Mouse (Mus musculus) kidney, embryonic 15.5 days (tissue): ENCODE measurements around the gene Ubxn6. TPM values are rescaled to one million over a fixed set of nuclear protein-coding genes. Genes with fewer than 3 reads are reported as not detected.
A peak's percentile ranks its signal among the peaks of the same experiment; 100 is the strongest.
"Not testable (repeated sequence)": the region's sequence is repeated elsewhere in the genome, so short reads cannot be mapped to it uniquely, and the experiment has no call there.

Experiments used
- ATAC-seq: fragments of 200-750 bp; cut with Nextera tagmentation; replicated peaks from 2 replicates; pipeline ENCODE4 v1.8.0; 2017; ENCODE audit warnings: moderate TSS enrichment; ENCODE audit not compliant: low FRiP score
- H3K27ac ChIP-seq: fragments of 300-500 bp; sonication (generic); 2 replicates; pipeline ENCODE4 v1.5.1; 2015; ENCODE audit warnings: mild to moderate bottlenecking, inconsistent platforms
- H3K27me3 ChIP-seq: fragments of 300-500 bp; sonication (generic); 2 replicates; pipeline ENCODE4 v1.6.1; 2015; ENCODE audit warnings: inconsistent platforms
- H3K36me3 ChIP-seq: fragments of 300-500 bp; sonication (generic); 2 replicates; pipeline ENCODE4 v1.6.1; 2015; ENCODE audit warnings: inconsistent platforms
- H3K4me1 ChIP-seq: fragments of 300-500 bp; sonication (generic); 2 replicates; pipeline ENCODE4 v1.6.1; 2015; ENCODE audit warnings: inconsistent platforms
- H3K4me2 ChIP-seq: fragments of 300-500 bp; sonication (generic); 2 replicates; pipeline ENCODE4 v1.6.1; 2015; ENCODE audit warnings: moderate library complexity, mild to moderate bottlenecking, inconsistent platforms
- H3K4me3 ChIP-seq: fragments of 300-500 bp; sonication (generic); replicated peaks from 2 replicates; pipeline ENCODE4 v1.5.1; 2015; ENCODE audit warnings: mild to moderate bottlenecking, inconsistent platforms
- H3K9ac ChIP-seq: fragments of 300-500 bp; sonication (generic); 2 replicates; pipeline ENCODE4 v1.6.1; 2015; ENCODE audit warnings: mild to moderate bottlenecking, inconsistent platforms
- H3K9me3 ChIP-seq: fragments of 300-500 bp; sonication (generic); replicated peaks from 2 replicates; pipeline ENCODE4 v1.6.1; 2016; ENCODE audit warnings: inconsistent platforms
- WGBS: fragments of 180-500 bp; shearing (Covaris S2); methylation state at CpG from one replicate; pipeline ENCODE4 v1.1.7; 2015; ENCODE audit warnings: mixed read lengths; 5-methylcytosine and 5-hydroxymethylcytosine counted together
- polyA plus RNA-seq: library from polyadenylated mRNA; unstranded; fragments of >200 nt; fragmentation: Nextera tagmentation; extraction: Ambion mirVana; gene quantifications from 2 replicates; pipeline ENCODE4 v1.2.1, GENCODE M21; 2015

Gene Ubxn6
- polyA plus RNA-seq, 1 experiment from 2014 or later, result 45.6 TPM

- WGBS, result 94% methylated on average over 5 of the region's 5 CpGs
- peaks cover 25% of the 10 kb centered on the region for H3K4me1 ChIP-seq
- no peak overlapping the region for H3K27ac ChIP-seq
- no peaks in the 10 kb centered on the region for H3K27me3 ChIP-seq
- no peak overlapping the region for H3K4me2 ChIP-seq
- ATAC-seq, result no peak
- peaks cover 59% of the 10 kb centered on the region for H3K36me3 ChIP-seq
- no peaks in the 10 kb centered on the region for H3K9me3 ChIP-seq
- H3K9ac ChIP-seq, result no peak overlapping the region
- H3K4me3 ChIP-seq, result no peak overlapping the region
Measured at GRCm38 (mm10) chr17:56072243-56072642, 2.6 kb downstream of the Ubxn6 start.

GRCm38 (mm10) chr17:56071126-56071525 is 3.7 kb downstream of the Ubxn6 start:
- no peak overlapping the region for H3K9ac ChIP-seq
- no peak overlapping the region for H3K27ac ChIP-seq
- H3K36me3 ChIP-seq, result peaks cover 70% of the 10 kb centered on the region
- H3K4me1 ChIP-seq, result peaks cover 25% of the 10 kb centered on the region
- no peak overlapping the region for H3K4me3 ChIP-seq
- no peaks in the 10 kb centered on the region for H3K27me3 ChIP-seq
- ATAC-seq, result no peak
- no peaks in the 10 kb centered on the region for H3K9me3 ChIP-seq
- no peak overlapping the region for H3K4me2 ChIP-seq

- Histone ChIP-seq H3K27me3 (no peaks in the 10 kb centered on the region), H3K4me1 (peaks cover 14% of the 10 kb centered on the region), H3K9ac (no peak overlapping the region), H3K4me3 (no peak overlapping the region), H3K4me2 (no peak overlapping the region), H3K9me3 (no peaks in the 10 kb centered on the region), H3K36me3 (peaks cover 91% of the 10 kb centered on the region), H3K27ac (no peak overlapping the region)
- WGBS, result 96% methylated on average over 14 of the region's 14 CpGs
- no peak for ATAC-seq
Measured at GRCm38 (mm10) chr17:56069066-56069465, 5.8 kb downstream of the Ubxn6 start.

- H3K4me3 ChIP-seq, result no peak overlapping the region
- H3K27me3 ChIP-seq, result no peaks in the 10 kb centered on the region
- H3K4me2 ChIP-seq, result no peak overlapping the region
- no peak overlapping the region for H3K9ac ChIP-seq
- ATAC-seq, result no peak
- peaks cover 100% of the 10 kb centered on the region for H3K36me3 ChIP-seq
- H3K27ac ChIP-seq, result no peak overlapping the region
- H3K9me3 ChIP-seq, result no peaks in the 10 kb centered on the region
- no peaks in the 10 kb centered on the region for H3K4me1 ChIP-seq
Measured at GRCm38 (mm10) chr17:56066451-56066850, 8.4 kb downstream of the Ubxn6 start.

- not testable (repeated sequence) for H3K9me3 ChIP-seq, H3K4me3 ChIP-seq, H3K27ac ChIP-seq, H3K9ac ChIP-seq, H3K4me1 ChIP-seq, H3K27me3 ChIP-seq, ATAC-seq, H3K4me2 ChIP-seq
- WGBS, result 79% methylated on average over 6 of the region's 6 CpGs
- H3K36me3 ChIP-seq, result peaks cover 100% of the 10 kb centered on the region
Measured at GRCm38 (mm10) chr17:56065715-56066114, 9.1 kb downstream of the Ubxn6 start.

GRCm38 (mm10) chr17:56062081-56062480 is 12.7 kb downstream of the Ubxn6 start:
- H3K9ac ChIP-seq, result no peak overlapping the region
- H3K4me1 ChIP-seq, result no peaks in the 10 kb centered on the region
- WGBS, result 96% methylated on average over 7 of the region's 7 CpGs
- no peaks in the 10 kb centered on the region for H3K9me3 ChIP-seq
- no peak overlapping the region for H3K4me3 ChIP-seq
- no peaks in the 10 kb centered on the region for H3K27me3 ChIP-seq
- no peak for ATAC-seq
- H3K4me2 ChIP-seq, result no peak overlapping the region
- H3K36me3 ChIP-seq, result peaks cover 100% of the 10 kb centered on the region
- no peak overlapping the region for H3K27ac ChIP-seq

- no peak for ATAC-seq
- Histone ChIP-seq H3K27ac (no peak overlapping the region), H3K4me3 (no peak overlapping the region), H3K36me3 (peaks cover 95% of the 10 kb centered on the region), H3K9me3 (no peaks in the 10 kb centered on the region), H3K9ac (no peak overlapping the region), H3K4me1 (no peaks in the 10 kb centered on the region), H3K27me3 (no peaks in the 10 kb centered on the region), H3K4me2 (no peak overlapping the region)
- 87% methylated on average over 11 of the region's 11 CpGs for WGBS
Measured at GRCm38 (mm10) chr17:56057381-56058120, 17.3 kb downstream of the Ubxn6 start.

- no peaks in the 10 kb centered on the region for H3K9me3 ChIP-seq
- H3K4me2 ChIP-seq, result no peak overlapping the region
- no peaks in the 10 kb centered on the region for H3K27me3 ChIP-seq
- no peak overlapping the region for H3K9ac ChIP-seq
- peaks cover 94% of the 10 kb centered on the region for H3K36me3 ChIP-seq
- H3K4me3 ChIP-seq, result no peak overlapping the region
- H3K4me1 ChIP-seq, result no peaks in the 10 kb centered on the region
- 74% methylated on average over 4 of the region's 4 CpGs for WGBS
- no peak overlapping the region for H3K27ac ChIP-seq
- no peak for ATAC-seq
Measured at GRCm38 (mm10) chr17:56055945-56056678, 18.7 kb downstream of the Ubxn6 start.

GRCm38 (mm10) chr17:56054938-56055337 is 19.9 kb downstream of the Ubxn6 start:
- no peaks in the 10 kb centered on the region for H3K4me1 ChIP-seq
- H3K9ac ChIP-seq, result no peak overlapping the region
- H3K4me3 ChIP-seq, result no peak overlapping the region
- no peak overlapping the region for H3K4me2 ChIP-seq
- H3K9me3 ChIP-seq, result no peaks in the 10 kb centered on the region
- no peaks in the 10 kb centered on the region for H3K27me3 ChIP-seq
- ATAC-seq, result no peak
- no peak overlapping the region for H3K27ac ChIP-seq
- H3K36me3 ChIP-seq, result peaks cover 92% of the 10 kb centered on the region

GRCm38 (mm10) chr17:56051369-56051768 is 23.5 kb downstream of the Ubxn6 start:
- H3K36me3 ChIP-seq, result peaks cover 92% of the 10 kb centered on the region
- H3K4me3 ChIP-seq, result no peak overlapping the region
- H3K4me1 ChIP-seq, result no peaks in the 10 kb centered on the region
- no peak overlapping the region for H3K9ac ChIP-seq
- H3K4me2 ChIP-seq, result no peak overlapping the region
- H3K27me3 ChIP-seq, result no peaks in the 10 kb centered on the region
- WGBS, result 88% methylated on average over 5 of the region's 5 CpGs
- no peak for ATAC-seq
- H3K27ac ChIP-seq, result no peak overlapping the region
- no peaks in the 10 kb centered on the region for H3K9me3 ChIP-seq

- H3K9ac ChIP-seq, result peak overlapping the region; percentile 78
- no peak for ATAC-seq
- peaks cover 29% of the 10 kb centered on the region for H3K36me3 ChIP-seq
- no peaks in the 10 kb centered on the region for H3K27me3 ChIP-seq
- H3K4me3 ChIP-seq, result peak overlapping the region; percentile 73
- no peaks in the 10 kb centered on the region for H3K9me3 ChIP-seq
- peak overlapping the region; percentile 87 for H3K27ac ChIP-seq
- H3K4me1 ChIP-seq, result peaks cover 20% of the 10 kb centered on the region
- peak overlapping the region; percentile 62 for H3K4me2 ChIP-seq
- under 1% methylated on average over 12 of the region's 12 CpGs for WGBS
Measured at GRCm38 (mm10) chr17:56040857-56041163, 34.0 kb downstream of the Ubxn6 start.

GRCm38 (mm10) chr17:56040030-56040856 is 34.6 kb downstream of the Ubxn6 start, which contains the start of gene Chaf1a:
Gene Chaf1a, plus strand, starts transcription at chr17:56040439.
- Histone ChIP-seq H3K9me3 (no peaks in the 10 kb centered on the region), H3K27me3 (no peaks in the 10 kb centered on the region), H3K27ac (peak within 1 kb of the TSS; percentile 87), H3K4me2 (peak within 1 kb of the TSS; percentile 62), H3K36me3 (peaks cover 23% of the 10 kb centered on the region), H3K4me3 (peak within 1 kb of the TSS; percentile 73), H3K9ac (peak within 1 kb of the TSS; percentile 78), H3K4me1 (peaks cover 25% of the 10 kb centered on the region)
- WGBS, result under 1% methylated on average over 68 of the region's 68 CpGs
- peak; percentile 83 for ATAC-seq
